Mouse (Mus musculus) MEL (cell line): ENCODE data around the gene Rbms3.

ENCODE experiments used
- CHD1 ChIP-seq: IDR thresholded peaks from 2 replicates; pipeline ENCODE4 v1.6.1; 2012; ENCODE audit warnings: low read depth, mild to moderate bottlenecking, inconsistent platforms, low read length, improper control_type of control experiment
- CHD2 ChIP-seq: IDR thresholded peaks from 2 replicates; pipeline ENCODE4 v1.6.1; 2011; ENCODE audit warnings: low read length, improper control_type of control experiment
- CTCF ChIP-seq, 3 experiments: IDR thresholded peaks in 2 of 3; conservative IDR thresholded peaks in 1 of 3; 2 replicates each; pipeline ENCODE4 v1.5.1; 2011 to 2012; ENCODE audit warnings: low read length in 3 of 3, low read depth in 2 of 3, mild to moderate bottlenecking in 2 of 3, improper control_type of control experiment in 1 of 3, inconsistent platforms in 1 of 3, mixed read lengths in 1 of 3, moderate library complexity in 1 of 3; ENCODE audit not compliant: control insufficient read depth in 1 of 3, insufficient read depth in 1 of 3, poor library complexity in 1 of 3, severe bottlenecking in 1 of 3
- ELF1 ChIP-seq: IDR thresholded peaks from 2 replicates; pipeline ENCODE4 v1.6.1; 2014; ENCODE audit warnings: low read depth, mild to moderate bottlenecking, inconsistent platforms, low read length, improper control_type of control experiment, moderate library complexity
- ETS1 ChIP-seq: IDR thresholded peaks from 2 replicates; pipeline ENCODE4 v1.6.1; 2012; ENCODE audit warnings: low read depth, mild to moderate bottlenecking, inconsistent platforms, low read length, improper control_type of control experiment, moderate library complexity
- GABPA ChIP-seq: IDR thresholded peaks from 2 replicates; pipeline ENCODE4 v1.6.1; 2012; ENCODE audit warnings: low read depth, mild to moderate bottlenecking, inconsistent platforms, low read length, improper control_type of control experiment, moderate library complexity
- JUND ChIP-seq: IDR thresholded peaks from 2 replicates; pipeline ENCODE4 v1.6.1; 2011; ENCODE audit warnings: low read depth, mild to moderate bottlenecking, improper control_type of control experiment, low read length
- MXI1 ChIP-seq: IDR thresholded peaks from 2 replicates; pipeline ENCODE4 v1.6.1; 2011; ENCODE audit warnings: mild to moderate bottlenecking, low read depth, low read length, improper control_type of control experiment
- POLR2A ChIP-seq, 2 experiments: IDR thresholded peaks; 2 replicates each; pipeline ENCODE4 v1.6.1; 2011 to 2012; ENCODE audit warnings: low read length in 2 of 2, mild to moderate bottlenecking in 2 of 2, control low read depth in 1 of 2, improper control_type of control experiment in 1 of 2, low read depth in 1 of 2, moderate library complexity in 1 of 2; ENCODE audit not compliant: control insufficient read depth in 1 of 2, insufficient read depth in 1 of 2, poor library complexity in 1 of 2
- POLR2AphosphoS5 ChIP-seq: IDR thresholded peaks from 2 replicates; pipeline ENCODE4 v1.6.1; 2012; ENCODE audit warnings: low read depth, borderline replicate concordance, mild to moderate bottlenecking, inconsistent platforms, low read length, moderate library complexity, mixed read lengths
- RCOR1 ChIP-seq: IDR thresholded peaks from 2 replicates; pipeline ENCODE4 v1.6.1; 2012; ENCODE audit warnings: low read depth, mild to moderate bottlenecking, inconsistent platforms, low read length, improper control_type of control experiment
- USF2 ChIP-seq, 2 experiments: IDR thresholded peaks; 2 replicates each; pipeline ENCODE4 v1.6.1; 2011 to 2012; ENCODE audit warnings: improper control_type of control experiment in 2 of 2, low read length in 2 of 2, borderline replicate concordance in 1 of 2, inconsistent platforms in 1 of 2, low read depth in 1 of 2, mild to moderate bottlenecking in 1 of 2; ENCODE audit not compliant: insufficient read depth in 1 of 2
- ZC3H11A ChIP-seq: IDR thresholded peaks from 2 replicates; pipeline ENCODE4 v1.6.1; 2012; ENCODE audit warnings: low read depth, mild to moderate bottlenecking, inconsistent platforms, low read length, improper control_type of control experiment
- ZNF384 ChIP-seq: IDR thresholded peaks from 2 replicates; pipeline ENCODE4 v1.6.1; 2012; ENCODE audit warnings: low read depth, mild to moderate bottlenecking, inconsistent platforms, low read length, improper control_type of control experiment

GRCm38 (mm10) chr9:116569680-116570079, 1060.0 kb downstream of the Rbms3 start:
- TF ChIP-seq POLR2A (IDR thresholded peaks at IDR 0.05; ENCODE audit: control insufficient read depth in 1 of 2, insufficient read depth in 1 of 2, low read depth in 1 of 2, low read length in 2 of 2, poor library complexity in 1 of 2) (no peak), CTCF (IDR thresholded peaks at IDR 0.05 in 2 of 3, conservative IDR thresholded peaks at IDR 0.05 in 1 of 3; ENCODE audit: control insufficient read depth in 1 of 3, insufficient read depth in 1 of 3, low read depth in 2 of 3, low read length in 3 of 3, poor library complexity in 1 of 3, severe bottlenecking in 1 of 3) (no peak), ETS1 (no peak), MXI1 (no peak), ZNF384 (no peak), JUND (no peak), GABPA (no peak), CHD1 (no peak), RCOR1 (no peak), ELF1 (no peak), ZC3H11A (no peak), POLR2AphosphoS5 (no peak), USF2 (IDR thresholded peaks at IDR 0.05; ENCODE audit: borderline replicate concordance in 1 of 2, insufficient read depth in 1 of 2, low read depth in 1 of 2, low read length in 2 of 2) (no peak), CHD2 (no peak)
